Comparison of ENCODE assay signal across 8 mouse cellular contexts in genomic region chr19:10203848-10204615, GRCm38 (mm10). TPM values are rescaled to one million over a fixed set of nuclear protein-coding genes. Genes with fewer than 3 reads are reported as not detected.
DNase-seq lines count a peak whose midpoint lies in the region; ATAC-seq and TF ChIP-seq lines count a peak whose summit lies in the region.

Gene Tmem258 (plus strand): TSS chr19:10204014.
Gene Fen1 (minus strand): TSS chr19:10204169.

- TF ChIP-seq CTCF in MEL (IDR thresholded peaks at IDR 0.05 in 2 of 3, conservative IDR thresholded peaks at IDR 0.05 in 1 of 3; ENCODE audit: control insufficient read depth in 1 of 3, insufficient read depth in 1 of 3, low read depth in 2 of 3, low read length in 3 of 3, poor library complexity in 1 of 3, severe bottlenecking in 1 of 3), result no peak
- TF ChIP-seq CTCF in lung, postnatal 0 days (IDR thresholded peaks at IDR 0.05), result no peak

- no peaks in the 10 kb centered on the region for H3K27me3 ChIP-seq in MEL (ENCODE audit: control insufficient read depth in 1 of 2, insufficient read depth in 2 of 2, low read length in 2 of 2)
- no peaks in the 10 kb centered on the region for H3K27me3 ChIP-seq in hindbrain, embryonic 10.5 days (ENCODE audit: insufficient read depth, poor library complexity, severe bottlenecking)
- no peaks in the 10 kb centered on the region for H3K27me3 ChIP-seq in lung, postnatal 0 days (replicated peaks; ENCODE audit: insufficient read depth, low read length)

- TF ChIP-seq RAD21 in MEL (IDR thresholded peaks at IDR 0.05; ENCODE audit: low read depth, low read length), result no peak

- H3K4me1 ChIP-seq in MEL (ENCODE audit: control insufficient read depth in 1 of 2, insufficient read depth in 2 of 2, low read length in 2 of 2), result peaks cover 0 to 11% of the 10 kb centered on the region in 2 experiments; a peak in 2 of 4 replicates
- H3K4me1 ChIP-seq in hindbrain, embryonic 10.5 days (replicated peaks), result peaks cover 17% of the 10 kb centered on the region
- 0 out of 2 replicates have a peak, but pooled peaks cover 3% of the 10 kb centered on the region for H3K4me1 ChIP-seq in lung, postnatal 0 days (ENCODE audit: insufficient read depth, low read depth, low read length)

- H3K4me3 ChIP-seq in MEL (ENCODE audit: control insufficient read depth in 1 of 2, insufficient read depth in 1 of 2, low read depth in 2 of 2, low read length in 2 of 2), result peak within 1 kb of the TSS; percentile 79 to 95
- peak within 1 kb of the TSS; percentile 97 for H3K4me3 ChIP-seq in hindbrain, embryonic 10.5 days
- peak within 1 kb of the TSS; percentile 84 for H3K4me3 ChIP-seq in lung, postnatal 0 days (ENCODE audit: low read depth, low read length)

- DNase-seq in MEL (ENCODE audit: low read depth, low spot score), result peak; percentile 93
- DNase-seq in cerebellum, adult 8-10 months, result peak; percentile 96
- DNase-seq in hindbrain, embryonic 10.5 days (ENCODE audit: low spot score), result peak; percentile 93
- DNase-seq in layer of hippocampus, adult 9-11 months, result peak; percentile 95
- DNase-seq in lung, postnatal 0 days (ENCODE audit: low spot score), result peak; percentile 96
- peak; percentile 82 for DNase-seq in ovary, postnatal 14 days (ENCODE audit: low spot score)
- DNase-seq in thymus, postnatal 14 days, result peak; percentile 88

- peak within 1 kb of the TSS; percentile 90 for H3K9ac ChIP-seq in MEL (ENCODE audit: control insufficient read depth, low read depth, low read length, poor library complexity, severe bottlenecking)
- H3K9ac ChIP-seq in lung, postnatal 0 days (replicated peaks; ENCODE audit: low read depth), result peak within 1 kb of the TSS; percentile 74

- TF ChIP-seq EP300 in MEL (IDR thresholded peaks at IDR 0.05; ENCODE audit: low read depth in 1 of 2, low read length in 2 of 2), result no peak
- no peak for TF ChIP-seq EP300 in lung, postnatal 0 days (IDR thresholded peaks at IDR 0.05)

- H3K9me3 ChIP-seq in MEL (replicated peaks; ENCODE audit: insufficient read depth, low read length), result no peaks in the 10 kb centered on the region
- H3K9me3 ChIP-seq in hindbrain, embryonic 10.5 days, result no peaks in the 10 kb centered on the region
- H3K9me3 ChIP-seq in lung, postnatal 0 days (ENCODE audit: low read length), result no peaks in the 10 kb centered on the region

- ATAC-seq in frontal cortex, adult (ENCODE audit: low TSS enrichment), result peak; percentile 94
- peak; percentile 92 for ATAC-seq in lung, postnatal 0 days

- peaks cover 4 to 16% of the 10 kb centered on the region in 2 experiments for H3K36me3 ChIP-seq in MEL (ENCODE audit: control insufficient read depth in 1 of 2, insufficient read depth in 2 of 2, low read length in 2 of 2)
- H3K36me3 ChIP-seq in hindbrain, embryonic 10.5 days, result peaks cover 65% of the 10 kb centered on the region
- H3K36me3 ChIP-seq in lung, postnatal 0 days (ENCODE audit: insufficient read depth, low read length), result peaks cover 33% of the 10 kb centered on the region

- under 1% methylated on average over 40 of the region's 40 CpGs for WGBS in hindbrain, embryonic 10.5 days
- WGBS in lung, postnatal 0 days, result under 1% methylated on average over 40 of the region's 40 CpGs

- TF ChIP-seq POLR2A in MEL (IDR thresholded peaks at IDR 0.05; ENCODE audit: control insufficient read depth in 1 of 2, insufficient read depth in 1 of 2, low read depth in 1 of 2, low read length in 2 of 2, poor library complexity in 1 of 2), result peak; percentile 55 to 92; a peak in 3 of 4 replicates

- H3K4me2 ChIP-seq in lung, postnatal 0 days (replicated peaks; ENCODE audit: low read depth, low read length), result peak within 1 kb of the TSS; percentile 73

- peak within 1 kb of the TSS; percentile 95 for H3K27ac ChIP-seq in MEL (ENCODE audit: control insufficient read depth, low read depth, low read length)
- H3K27ac ChIP-seq in hindbrain, embryonic 10.5 days, result peak within 1 kb of the TSS; percentile 99
- H3K27ac ChIP-seq in lung, postnatal 0 days (ENCODE audit: low read length), result peak within 1 kb of the TSS; percentile 93

- H3K79me2 ChIP-seq in MEL (ENCODE audit: control insufficient read depth, insufficient read depth, low read length, poor library complexity), result peaks cover 41% of the 10 kb centered on the region

TF ChIP-seq in MEL, 35 proteins besides CTCF, POLR2A, EP300 and RAD21:
- TF ChIP-seq CHD1 (IDR thresholded peaks at IDR 0.05; ENCODE audit: low read depth, low read length) (peak; percentile 80; the same call in 1 of the 2 replicates), KAT2A (conservative IDR thresholded peaks at IDR 0.05; ENCODE audit: low read depth, low read length) (peak; percentile 87), TCF12 (IDR thresholded peaks at IDR 0.05; ENCODE audit: low read depth, low read length) (peak; percentile 55; the same call in 1 of the 2 replicates), NRF1 (IDR thresholded peaks at IDR 0.05; ENCODE audit: insufficient read depth, low read depth, low read length, poor library complexity, severe bottlenecking) (peak; percentile 92), ZNF384 (IDR thresholded peaks at IDR 0.05; ENCODE audit: low read depth, low read length) (no peak), GATA1 (IDR thresholded peaks at IDR 0.05; ENCODE audit: low read depth, low read length) (no peak), TBP (IDR thresholded peaks at IDR 0.05; ENCODE audit: low read depth, low read length) (peak; percentile 45), POLR2AphosphoS5 (IDR thresholded peaks at IDR 0.05; ENCODE audit: borderline replicate concordance, low read depth, low read length) (no peak), ELF1 (IDR thresholded peaks at IDR 0.05; ENCODE audit: low read depth, low read length) (peak; percentile 83), NELFE (IDR thresholded peaks at IDR 0.05; ENCODE audit: low read depth, low read length) (peak; percentile 82), USF2 (IDR thresholded peaks at IDR 0.05; ENCODE audit: borderline replicate concordance in 1 of 2, insufficient read depth in 1 of 2, low read depth in 1 of 2, low read length in 2 of 2) (peak; percentile 66 to 90), MAFK (IDR thresholded peaks at IDR 0.05; ENCODE audit: borderline replicate concordance, low read depth, low read length) (no peak), HCFC1 (IDR thresholded peaks at IDR 0.05; ENCODE audit: low read depth, low read length) (peak; percentile 96), E2F4 (IDR thresholded peaks at IDR 0.05; ENCODE audit: borderline replicate concordance, low read depth, low read length) (peak; percentile 97), MAZ (IDR thresholded peaks at IDR 0.05; ENCODE audit: low read depth, low read length) (no peak), SIN3A (IDR thresholded peaks at IDR 0.05; ENCODE audit: low read length) (peak; percentile 59), TAL1 (IDR thresholded peaks at IDR 0.05; ENCODE audit: low read length) (no peak), USF1 (IDR thresholded peaks at IDR 0.05; ENCODE audit: low read depth, low read length) (peak; percentile 97), MAX (IDR thresholded peaks at IDR 0.05; ENCODE audit: low read length) (peak; percentile 82), MXI1 (IDR thresholded peaks at IDR 0.05; ENCODE audit: low read depth, low read length) (no peak), RCOR1 (IDR thresholded peaks at IDR 0.05; ENCODE audit: low read depth, low read length) (no peak), ZKSCAN1 (IDR thresholded peaks at IDR 0.05; ENCODE audit: low read depth, low read length) (no peak), MEF2A (IDR thresholded peaks at IDR 0.05; ENCODE audit: extremely low read depth, insufficient replicate concordance, low read depth, low read length, poor library complexity, severe bottlenecking) (no peak), MYB (IDR thresholded peaks at IDR 0.05; ENCODE audit: low read depth, low read length) (no peak), ZMIZ1 (IDR thresholded peaks at IDR 0.05; ENCODE audit: low read depth, low read length) (peak; percentile 61; the same call in 1 of the 2 replicates), JUND (IDR thresholded peaks at IDR 0.05; ENCODE audit: low read depth, low read length) (no peak), ETS1 (IDR thresholded peaks at IDR 0.05; ENCODE audit: low read depth, low read length) (0 out of 2 replicates have a peak, but pooled peaks have one; percentile 11), GABPA (IDR thresholded peaks at IDR 0.05; ENCODE audit: low read depth, low read length) (no peak), POLR2AphosphoS2 (IDR thresholded peaks at IDR 0.05; ENCODE audit: low read length) (peak; percentile 90; the same call in 1 of the 2 replicates), MYC (IDR thresholded peaks at IDR 0.05; ENCODE audit: low read depth, low read length) (peak; percentile 60; the same call in 1 of the 2 replicates), CHD2 (IDR thresholded peaks at IDR 0.05; ENCODE audit: low read length) (no peak), ZC3H11A (IDR thresholded peaks at IDR 0.05; ENCODE audit: low read depth, low read length) (no peak), SMC3 (IDR thresholded peaks at IDR 0.05; ENCODE audit: low read depth, low read length) (0 out of 2 replicates have a peak, but pooled peaks have one; percentile 0), UBTF (IDR thresholded peaks at IDR 0.05; ENCODE audit: borderline replicate concordance, insufficient read depth, low read depth, low read length) (no peak), BHLHE40 (IDR thresholded peaks at IDR 0.05; ENCODE audit: borderline replicate concordance, low read depth, low read length) (peak; percentile 36; the same call in 1 of the 2 replicates)

RNA-seq across cellular contexts. Expression of gene Tmem258, which starts in this region (rescaled TPM):
- 322 and 354 TPM in 2 replicates for total RNA-seq in MEL (2012; rRNA removed)
- polyA plus RNA-seq in MEL (2012; ENCODE audit: insufficient read depth in 1 of 2, insufficient read length in 2 of 2, low read depth in 1 of 2, low replicate concordance in 2 of 2, missing spikeins in 1 of 2), result 100 to 1,000 TPM in 1 of 2 experiments, not detected in 1; 337 TPM
- 387 and 389 TPM in 2 replicates for polyA plus RNA-seq in hindbrain, embryonic 10.5 days (2016; fragmentation: Nextera tagmentation; extraction: Ambion mirVana)
- 362 and 394 TPM in 2 replicates for polyA plus RNA-seq in lung, postnatal 0 days (2015; fragmentation: Nextera tagmentation; extraction: Ambion mirVana)

RNA-seq across cellular contexts. Expression of gene Fen1, which starts in this region (rescaled TPM):
- 160 and 189 TPM in 2 replicates for total RNA-seq in MEL (2012; rRNA removed)
- polyA plus RNA-seq in MEL (2012; ENCODE audit: insufficient read depth in 1 of 2, insufficient read length in 2 of 2, low read depth in 1 of 2, low replicate concordance in 2 of 2, missing spikeins in 1 of 2), result 100 to 1,000 TPM in 1 of 2 experiments, not detected in 1; 145 TPM
- polyA plus RNA-seq in hindbrain, embryonic 10.5 days (2016; fragmentation: Nextera tagmentation; extraction: Ambion mirVana), result 135 and 181 TPM in 2 replicates
- polyA plus RNA-seq in lung, postnatal 0 days (2015; fragmentation: Nextera tagmentation; extraction: Ambion mirVana), result 18.0 and 18.7 TPM in 2 replicates

Comparison
In these comparisons a context has a peak if more than half of its experiments do, and no peak if none do; other contexts are left out.
1. Peak in every context shown above with its lines: DNase-seq, ATAC-seq, H3K4me3 ChIP-seq and H3K27ac ChIP-seq.